Mouse (Mus musculus): ENCODE measurements around the gene 4932438H23Rik.

4932438H23Rik gene

GRCm38 (mm10) chr16:91056043-91056821, 38.7 kb downstream of the 4932438H23Rik start:
- DNase-seq, result no peak

- DNase-seq, result no peak
These were observed 39.8 kb downstream of the 4932438H23Rik start for GRCm38 (mm10) chr16:91055150-91055549.

GRCm38 (mm10) chr16:91053599-91053998, 41.3 kb downstream of the 4932438H23Rik start:
- DNase-seq, result no peak

- DNase-seq, result peak; percentile 68
These were observed 49.4 kb downstream of the 4932438H23Rik start for GRCm38 (mm10) chr16:91045511-91045910.

GRCm38 (mm10) chr16:91044270-91045182, 50.4 kb downstream of the 4932438H23Rik start, which contains the start of gene Paxbp1:
TSS of gene Paxbp1 (minus strand) at chr16:91044543.
- DNase-seq, result peak; percentile 99

- DNase-seq, result peak; percentile 58
These were observed 51.3 kb downstream of the 4932438H23Rik start for GRCm38 (mm10) chr16:91043461-91044248.

- no peak for DNase-seq
These were observed 52.3 kb downstream of the 4932438H23Rik start for GRCm38 (mm10) chr16:91042640-91043039.

- no peak for DNase-seq
These were observed 59.1 kb downstream of the 4932438H23Rik start for GRCm38 (mm10) chr16:91035866-91036265.

GRCm38 (mm10) chr16:91030751-91031150, 64.2 kb downstream of the 4932438H23Rik start:
- DNase-seq, result no peak

- DNase-seq, result no peak
These were observed 65.0 kb downstream of the 4932438H23Rik start for GRCm38 (mm10) chr16:91029901-91030300.

- DNase-seq, result no peak
These were observed 65.7 kb downstream of the 4932438H23Rik start for GRCm38 (mm10) chr16:91029161-91029743.

GRCm38 (mm10) chr16:91026290-91026689, 68.6 kb downstream of the 4932438H23Rik start:
- DNase-seq, result no peak

- DNase-seq, result peak; percentile 19
These were observed 71.5 kb downstream of the 4932438H23Rik start for GRCm38 (mm10) chr16:91023384-91023783.

- no peak for DNase-seq
These were observed 74.0 kb downstream of the 4932438H23Rik start for GRCm38 (mm10) chr16:91020842-91021483.

- no peak for DNase-seq
These were observed 75.4 kb downstream of the 4932438H23Rik start for GRCm38 (mm10) chr16:91019476-91019875.

- no peak for DNase-seq
These were observed 79.2 kb downstream of the 4932438H23Rik start for GRCm38 (mm10) chr16:91015761-91016160.

GRCm38 (mm10) chr16:91011847-91012246, 83.1 kb downstream of the 4932438H23Rik start:
- DNase-seq, result no peak

GRCm38 (mm10) chr16:91011021-91011683, 83.8 kb downstream of the 4932438H23Rik start, which contains the start of gene Synj1:
TSS of gene Synj1 (minus strand) at chr16:91011308.
- peak; percentile 91 for DNase-seq

- DNase-seq, result no peak
These were observed 84.3 kb downstream of the 4932438H23Rik start for GRCm38 (mm10) chr16:91010581-91011020.

GRCm38 (mm10) chr16:91009942-91010529, 84.9 kb downstream of the 4932438H23Rik start:
- DNase-seq, result no peak

All from lung, postnatal 14 days (tissue).